Mouse (Mus musculus) splenic B cell, adult 2 months (primary cell): ENCODE measurements at regions not wholly inside any gene's neighbourhood (a gene's known extent, or its start where the extent isn't known, plus 50 kb on each side); places are given as distances from the start of the nearest gene placed in this dataset.

Experiments used
- DNase-seq: peaks from one replicate; pipeline ENCODE4 v3.0.0-alpha.2; 2011; ENCODE audit warnings: low read depth, low spot score
- H3K27me3 ChIP-seq: 2 replicates; pipeline ENCODE4 v1.6.1; 2012; ENCODE audit warnings: mild to moderate bottlenecking, low read length, moderate library complexity, mixed read lengths; ENCODE audit not compliant: control insufficient read depth, poor library complexity, insufficient read depth, severe bottlenecking
- H3K36me3 ChIP-seq: 2 replicates; pipeline ENCODE4 v1.6.1; 2012; ENCODE audit warnings: mild to moderate bottlenecking, low read length, moderate library complexity, mixed read lengths; ENCODE audit not compliant: control insufficient read depth, poor library complexity, insufficient read depth, severe bottlenecking

DNA sequence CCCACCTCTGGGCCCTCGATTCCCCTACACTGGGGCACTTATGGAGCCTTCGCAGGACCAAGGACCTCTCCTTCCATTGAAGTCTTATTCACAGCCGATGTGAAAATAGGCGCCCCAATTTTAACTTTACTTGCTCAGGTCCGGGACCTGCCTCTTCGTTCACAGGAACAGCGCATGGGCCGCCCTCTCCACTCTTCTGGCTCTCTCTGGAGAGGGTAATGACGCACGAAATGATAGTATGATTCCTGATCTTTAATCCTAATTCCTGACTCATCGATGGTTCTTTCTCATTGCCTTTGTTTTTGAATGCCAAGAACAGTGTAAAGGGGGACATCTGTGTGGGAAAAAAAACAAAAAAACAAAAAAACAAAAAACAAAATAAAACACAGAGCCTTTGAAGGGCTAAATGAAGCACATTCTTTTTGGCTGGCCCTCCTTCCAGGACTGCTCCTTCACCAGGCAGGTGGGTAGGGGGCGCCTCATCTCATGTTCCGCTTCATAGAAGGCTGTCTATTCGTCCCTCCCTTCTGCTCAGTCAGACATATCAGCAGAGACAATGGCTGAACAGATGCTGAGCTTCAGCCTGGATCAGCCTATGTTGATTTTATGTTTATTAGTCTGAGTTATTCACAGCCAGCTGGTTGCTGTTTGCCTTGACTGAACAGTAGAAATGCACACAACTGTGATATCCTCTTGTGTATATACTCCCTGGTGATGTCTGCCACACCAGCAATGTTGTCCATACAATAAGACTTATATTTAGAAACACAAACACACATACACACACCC, 438.8 kb upstream of the Alcam start:
- DNase-seq = no peak
- no peaks in the 10 kb centered on the region for H3K36me3 ChIP-seq
- no peaks in the 10 kb centered on the region for H3K27me3 ChIP-seq

DNA sequence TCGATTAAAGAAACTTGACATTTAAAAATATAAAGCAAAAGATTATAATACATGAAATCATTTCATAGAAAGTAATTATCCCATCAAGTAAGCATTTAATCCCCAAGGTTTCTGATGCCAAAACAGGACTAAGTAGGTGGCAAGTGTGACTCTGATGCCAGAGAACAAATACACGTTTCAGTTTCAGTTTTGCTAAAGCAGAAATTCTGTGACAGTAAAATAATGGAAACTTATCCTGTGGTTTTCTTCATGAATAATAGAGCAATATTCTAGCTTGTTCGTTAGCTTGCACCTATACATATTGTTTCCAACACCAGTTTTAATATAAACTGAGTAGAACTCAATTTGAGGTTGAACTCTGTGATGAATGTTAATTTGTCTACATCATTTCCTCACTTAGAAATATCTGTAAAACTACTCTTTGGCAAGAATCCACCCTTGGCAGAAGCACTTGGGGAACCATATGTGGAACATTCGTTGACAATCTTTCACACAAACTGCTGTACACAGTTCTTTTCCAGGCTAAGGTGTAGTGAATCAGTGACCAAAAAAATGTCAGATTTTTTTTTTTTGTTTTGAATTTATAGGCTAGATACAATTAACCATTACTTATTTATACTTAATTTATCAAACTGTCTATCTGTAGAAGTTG, 425.7 kb upstream of the Alcam start:
- no peaks in the 10 kb centered on the region for H3K27me3 ChIP-seq
- DNase-seq = no peak
- H3K36me3 ChIP-seq = no peaks in the 10 kb centered on the region

DNA sequence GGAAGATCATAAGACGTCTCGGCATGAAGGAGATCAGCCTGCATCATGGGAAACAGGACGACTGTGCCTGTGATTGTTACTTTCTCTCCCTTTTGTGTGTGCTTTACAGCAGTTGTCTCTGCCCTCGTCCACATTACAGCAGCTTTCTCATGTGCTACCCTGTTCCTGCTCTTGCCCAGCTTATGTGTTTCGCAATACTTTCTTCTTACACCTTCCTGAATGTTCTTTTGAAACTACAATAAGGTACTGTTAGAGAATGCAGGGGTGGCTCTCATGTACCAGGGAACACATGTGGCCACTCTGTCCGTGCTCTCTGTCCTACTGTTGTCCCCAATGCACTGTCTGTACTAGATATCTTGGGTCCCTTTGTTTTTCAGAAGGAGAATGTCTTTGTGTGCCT, 414.0 kb upstream of the Alcam start:
- Histone ChIP-seq H3K36me3 (no peaks in the 10 kb centered on the region), H3K27me3 (no peaks in the 10 kb centered on the region)
- DNase-seq = no peak

DNA sequence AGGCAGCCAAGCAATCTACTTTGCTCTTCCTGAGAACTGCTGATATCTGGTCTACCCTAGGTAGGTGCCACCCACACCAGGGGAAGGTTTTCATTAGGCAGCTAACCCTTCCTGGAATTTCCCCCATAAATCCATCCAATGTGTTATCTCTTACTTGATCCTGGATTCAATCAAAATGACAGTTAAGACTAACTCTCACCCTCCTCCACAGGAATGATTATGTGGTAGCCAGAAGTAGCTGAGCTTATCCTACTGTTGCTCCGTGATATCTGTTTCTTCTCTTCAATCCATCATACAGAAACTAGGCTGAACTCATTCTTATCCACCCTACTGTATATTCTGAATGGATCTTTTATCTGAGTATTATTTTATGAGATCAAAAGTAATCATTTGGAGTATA, 409.7 kb upstream of the Alcam start:
- no peak for DNase-seq
- Histone ChIP-seq H3K27me3 (no peaks in the 10 kb centered on the region), H3K36me3 (no peaks in the 10 kb centered on the region)

DNA sequence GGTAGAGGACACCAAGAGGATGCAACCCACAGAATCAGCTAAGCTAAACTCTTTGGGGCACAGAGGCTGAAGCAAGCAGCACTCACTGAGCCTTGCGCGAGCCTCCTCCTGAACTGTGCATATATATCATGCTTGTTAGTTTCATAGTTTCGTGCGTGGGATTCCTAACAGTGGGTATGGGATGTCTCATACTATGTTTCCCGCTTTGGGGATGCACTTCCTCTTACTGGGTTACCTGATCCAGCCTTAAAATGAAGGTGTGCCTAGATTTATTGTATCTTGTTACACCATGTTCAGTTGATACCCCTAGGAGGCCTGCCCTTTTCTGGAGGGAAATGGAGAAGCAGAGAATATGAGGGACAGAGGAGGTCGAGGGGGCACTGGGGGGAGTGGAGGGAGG, 407.4 kb upstream of the Alcam start:
- no peak for DNase-seq

DNA sequence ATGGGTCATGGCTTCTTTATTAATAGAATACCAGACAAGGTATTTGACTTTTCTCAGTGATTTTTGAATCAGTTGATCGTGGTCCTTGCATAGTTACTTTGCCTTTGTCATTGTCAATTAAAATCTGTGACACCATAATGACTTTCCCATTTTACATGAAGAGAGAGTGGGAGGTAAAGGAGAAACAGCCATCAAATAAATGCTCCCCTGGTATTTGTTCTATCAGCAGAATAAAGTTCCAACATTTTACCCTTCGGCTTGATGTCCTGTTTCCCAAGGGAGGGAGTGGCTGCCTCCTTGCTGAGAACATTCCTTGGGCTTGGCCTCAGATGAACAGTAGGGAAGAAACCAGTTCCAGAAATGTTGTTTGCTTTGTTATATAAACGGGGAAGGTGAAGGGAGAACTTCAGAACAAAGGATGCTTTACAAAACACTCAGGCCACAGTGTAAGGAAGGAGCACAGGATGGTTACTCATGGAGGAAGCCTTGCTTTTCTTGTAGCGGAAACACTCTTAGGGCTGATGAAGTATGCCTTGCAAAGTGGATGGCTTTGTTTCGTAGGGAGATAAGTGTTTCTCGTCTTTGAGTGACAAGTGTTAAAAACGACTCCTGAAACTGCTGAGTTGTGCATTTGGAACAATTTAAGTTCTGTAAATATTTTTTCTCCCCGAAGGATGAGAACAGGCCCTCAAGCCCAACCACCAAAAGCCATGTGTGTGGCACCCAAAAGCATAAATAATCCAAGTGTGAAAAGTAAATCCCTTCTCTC, 404.8 kb upstream of the Alcam start:
- no peaks in the 10 kb centered on the region for H3K27me3 ChIP-seq
- H3K36me3 ChIP-seq = no peaks in the 10 kb centered on the region
- DNase-seq = no peak

More for the DNA sequence above, 407.4 kb upstream of the Alcam start:
- Histone ChIP-seq H3K27me3 (no peaks in the 10 kb centered on the region), H3K36me3 (no peaks in the 10 kb centered on the region)

DNA sequence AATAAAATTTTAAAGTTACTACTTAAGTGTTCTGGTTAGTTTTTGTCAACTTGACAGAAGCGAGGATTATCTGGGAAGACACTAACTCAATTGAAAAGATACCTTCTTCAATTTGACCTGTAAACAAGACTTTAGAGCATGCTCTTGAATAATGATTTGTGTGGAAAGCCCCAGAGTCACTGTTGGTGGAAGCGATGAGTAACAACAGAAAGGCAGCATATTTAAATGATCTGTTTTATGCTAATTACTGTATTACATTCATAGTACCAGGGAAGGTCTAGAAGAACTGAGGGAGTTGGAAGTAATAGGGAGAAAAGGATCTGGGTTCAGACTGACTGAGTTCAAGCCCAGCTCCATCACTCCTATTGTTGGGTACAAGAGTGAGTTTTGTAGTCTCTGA, 397.3 kb upstream of the Alcam start:
- Histone ChIP-seq H3K27me3 (no peaks in the 10 kb centered on the region), H3K36me3 (no peaks in the 10 kb centered on the region)
- no peak for DNase-seq

DNA sequence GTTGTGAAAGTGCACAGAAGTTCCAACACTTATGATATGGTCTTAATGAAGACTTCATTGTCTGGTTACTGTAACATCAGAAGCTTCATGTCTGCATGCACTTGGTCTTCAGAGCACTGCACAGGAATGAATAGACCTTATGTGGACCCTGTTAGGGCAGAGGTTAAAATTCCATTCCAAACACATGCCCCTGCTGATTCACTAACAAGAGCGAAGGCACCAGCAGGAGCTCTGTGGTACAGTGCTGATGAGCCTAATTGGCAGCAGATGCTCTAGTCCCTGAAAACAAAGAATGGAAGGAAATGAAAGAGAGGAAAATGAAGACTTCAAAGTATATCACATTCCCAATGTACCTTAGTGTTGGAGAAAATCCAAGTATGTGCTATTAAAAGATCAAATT, 365.1 kb upstream of the Alcam start:
- H3K36me3 ChIP-seq = no peaks in the 10 kb centered on the region

DNA sequence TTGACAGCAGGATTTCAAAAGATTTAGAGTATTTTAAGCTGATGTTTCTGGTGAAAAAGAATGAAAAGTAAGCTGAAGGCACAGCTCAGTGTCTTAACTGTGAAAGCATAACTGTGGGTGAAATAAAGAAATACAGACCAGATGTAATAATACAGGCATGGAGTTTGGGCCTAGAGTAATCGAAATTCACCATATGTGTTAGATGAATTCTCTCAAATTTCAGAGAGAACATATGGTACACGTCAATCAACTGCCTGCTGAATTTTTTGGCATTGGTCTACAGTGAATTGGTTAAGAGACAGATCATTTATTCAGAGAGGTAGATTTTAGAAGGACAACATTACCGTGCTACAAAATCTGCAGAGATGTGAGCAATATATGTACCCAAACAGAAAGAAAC, 357.3 kb upstream of the Alcam start:
- H3K36me3 ChIP-seq = no peaks in the 10 kb centered on the region
- DNase-seq = no peak

More for the DNA sequence above, 365.1 kb upstream of the Alcam start:
- no peak for DNase-seq
- H3K27me3 ChIP-seq = no peaks in the 10 kb centered on the region

DNA sequence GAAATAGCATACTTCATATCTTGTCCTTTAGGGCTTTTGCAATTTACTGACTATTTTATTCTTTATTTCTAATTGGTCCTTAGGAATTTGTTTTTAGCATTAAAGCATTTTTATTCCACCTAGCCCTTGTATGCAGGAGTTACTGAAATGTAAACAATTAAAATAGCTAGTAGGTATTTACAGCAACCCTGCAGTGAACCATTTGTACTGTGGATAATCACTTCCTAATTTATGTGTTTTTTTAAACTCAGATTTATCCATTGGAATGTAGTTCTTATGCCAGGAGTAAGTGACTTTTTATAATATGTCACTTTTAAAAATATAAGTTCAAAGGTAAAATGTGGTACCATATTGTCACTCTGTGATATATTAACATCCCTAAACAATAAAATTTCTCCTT, 350.5 kb upstream of the Alcam start:
- no peak for DNase-seq
- H3K27me3 ChIP-seq = no peaks in the 10 kb centered on the region
- H3K36me3 ChIP-seq = no peaks in the 10 kb centered on the region

More for the DNA sequence above, 357.3 kb upstream of the Alcam start:
- H3K27me3 ChIP-seq = no peaks in the 10 kb centered on the region

DNA sequence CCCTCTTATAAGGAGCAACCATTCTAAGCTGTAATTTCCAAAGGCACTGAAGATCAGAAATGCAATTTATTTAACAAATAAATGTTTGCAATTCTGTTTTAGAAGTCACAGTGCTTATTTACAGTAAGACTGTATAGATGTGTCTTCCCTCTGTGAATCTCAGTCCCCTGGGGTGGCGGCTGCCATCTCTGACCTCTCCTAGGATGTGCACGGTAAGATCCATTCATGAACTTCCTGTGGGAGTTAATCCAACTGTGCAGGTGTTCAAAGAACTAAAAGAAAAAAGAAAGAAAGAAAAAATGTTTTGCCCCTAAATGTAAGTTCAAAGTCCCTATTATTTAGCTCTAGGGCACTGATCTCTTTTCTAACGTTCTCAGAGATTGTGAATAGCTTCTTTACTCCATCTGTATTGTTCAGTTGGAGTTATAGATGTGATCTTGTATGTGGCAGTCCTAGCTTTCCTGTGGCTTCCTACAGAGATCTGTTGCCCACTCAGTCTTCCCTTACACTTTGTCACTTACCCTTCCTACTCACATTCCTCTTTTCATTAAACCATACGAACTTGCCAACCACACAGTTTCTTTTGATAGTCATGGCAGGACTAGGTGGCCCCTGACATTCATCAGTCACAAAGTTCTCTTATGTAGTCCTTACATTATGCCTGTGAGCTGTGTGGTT, 346.0 kb upstream of the Alcam start:
- no peaks in the 10 kb centered on the region for H3K27me3 ChIP-seq
- no peak for DNase-seq
- H3K36me3 ChIP-seq = no peaks in the 10 kb centered on the region

DNA sequence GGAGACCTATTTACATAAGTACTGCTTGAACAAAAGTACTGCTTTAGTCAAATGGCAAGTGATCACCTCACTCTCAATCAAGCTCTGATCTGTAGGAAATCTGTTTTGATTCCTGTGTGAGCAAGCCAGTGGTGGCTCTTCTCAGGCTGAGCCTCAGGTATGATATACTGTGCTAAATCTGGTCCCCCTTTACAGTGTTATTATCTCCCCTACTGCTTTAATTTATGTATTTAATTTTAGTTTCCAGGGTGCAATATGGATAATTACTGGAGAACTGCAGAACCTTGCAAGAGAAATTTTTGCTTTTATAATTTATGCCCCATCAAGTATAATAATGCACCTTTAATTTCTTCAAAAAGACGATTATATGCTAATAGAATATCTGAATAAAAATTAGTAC, 341.3 kb upstream of the Alcam start:
- no peaks in the 10 kb centered on the region for H3K36me3 ChIP-seq
- no peaks in the 10 kb centered on the region for H3K27me3 ChIP-seq
- no peak for DNase-seq

DNA sequence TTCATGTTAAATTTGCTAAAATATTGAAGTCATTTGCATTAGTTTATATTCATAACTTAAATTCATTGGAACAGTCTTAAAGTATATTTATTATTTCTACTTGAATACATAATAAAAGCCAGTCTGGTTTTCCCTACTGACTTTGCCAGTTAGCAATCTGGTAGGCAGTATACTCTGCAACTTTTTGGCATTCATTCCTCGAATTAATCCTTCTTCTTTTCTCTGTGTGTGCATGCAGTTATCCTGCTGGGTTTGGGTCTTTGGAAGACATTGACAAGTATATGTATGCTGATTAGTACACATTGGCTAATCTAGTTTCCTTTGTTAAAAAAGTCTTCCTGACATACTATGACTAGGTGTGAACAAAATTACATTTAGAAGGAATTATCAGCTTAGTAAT, 336.1 kb upstream of the Alcam start:
- no peak for DNase-seq
- H3K27me3 ChIP-seq = no peaks in the 10 kb centered on the region
- H3K36me3 ChIP-seq = no peaks in the 10 kb centered on the region

DNA sequence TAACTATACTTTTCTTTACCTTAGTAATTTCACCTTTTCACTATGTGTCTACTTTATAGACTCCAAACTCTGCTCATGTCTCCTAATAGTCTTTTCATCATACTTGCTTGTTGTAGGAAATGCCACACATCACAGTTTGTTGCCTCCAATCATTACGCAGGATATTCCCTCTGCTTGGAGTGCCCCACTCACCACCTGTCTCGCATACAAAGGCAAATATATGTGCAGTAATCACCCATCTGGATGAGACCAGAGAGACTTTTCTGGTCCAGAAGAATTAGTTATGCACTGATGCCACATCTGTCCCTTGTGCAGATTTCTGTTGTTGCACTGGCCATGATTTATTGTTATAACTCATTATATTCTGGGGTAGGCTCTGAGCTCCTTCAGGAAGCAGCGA, 293.9 kb upstream of the Alcam start:
- no peaks in the 10 kb centered on the region for H3K27me3 ChIP-seq
- DNase-seq = no peak
- no peaks in the 10 kb centered on the region for H3K36me3 ChIP-seq

DNA sequence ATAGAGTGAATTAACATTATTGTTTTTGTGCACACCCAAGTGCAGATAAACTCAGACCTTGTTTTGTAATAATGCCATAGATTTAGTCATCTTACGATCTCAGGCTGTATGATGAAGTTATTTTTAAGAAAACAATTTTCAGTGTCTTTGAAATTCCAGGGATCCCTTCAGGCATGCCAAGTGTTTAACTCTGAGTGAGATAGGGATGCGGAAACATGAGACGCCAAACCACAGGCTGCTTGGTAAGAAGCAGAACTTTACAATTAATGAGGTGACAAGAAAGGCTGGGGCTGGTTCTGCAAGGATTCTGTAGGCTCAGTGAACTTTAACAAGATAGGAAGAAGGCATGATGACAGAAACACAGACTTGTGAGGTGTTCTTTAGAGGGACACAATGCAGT, 292.3 kb upstream of the Alcam start:
- Histone ChIP-seq H3K36me3 (no peaks in the 10 kb centered on the region), H3K27me3 (no peaks in the 10 kb centered on the region)
- DNase-seq = no peak
